Mouse (Mus musculus) olfactory bulb, adult 2 months (tissue): Measurements from ENCODE around the gene Dpm3.

Source experiments
- CTCF ChIP-seq: fragments of 200-500 bp; IDR thresholded peaks from 2 replicates; pipeline ENCODE4 v1.5.1; 2012; ENCODE audit warnings: low read depth, mild to moderate bottlenecking, low read length, moderate library complexity; ENCODE audit not compliant: insufficient read depth
- POLR2A ChIP-seq: fragments of 200-500 bp; IDR thresholded peaks from 2 replicates; pipeline ENCODE4 v1.6.1; 2012; ENCODE audit warnings: mild to moderate bottlenecking, low read depth, low read length, moderate library complexity; ENCODE audit not compliant: insufficient read depth

DNA sequence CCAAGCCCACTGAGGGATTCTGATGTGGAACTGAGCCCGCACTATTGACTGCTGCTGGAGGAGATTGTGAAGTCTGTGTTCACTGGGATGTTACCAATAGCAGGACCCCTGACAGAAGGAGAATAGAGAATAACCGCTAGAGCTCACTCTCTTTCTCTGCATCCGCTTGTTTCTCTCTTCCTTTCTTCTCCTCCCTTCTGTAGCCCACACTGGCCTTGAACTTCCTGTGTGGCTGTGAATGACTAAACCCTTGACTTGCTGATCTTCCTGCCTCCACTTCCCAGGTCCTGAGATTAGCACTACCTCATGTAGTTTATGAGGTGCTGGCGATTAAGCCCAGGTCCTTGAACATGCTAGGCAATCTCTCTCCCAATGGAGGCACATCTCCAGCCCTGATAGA lies 11.7 kb upstream of the Dpm3 start:
- TF ChIP-seq CTCF (no peak), POLR2A (no peak)
